Mouse (Mus musculus) liver, embryonic 14.5 days (tissue): ENCODE data around the gene Il17rd. TPM values are rescaled to one million over a fixed set of nuclear protein-coding genes. Genes with fewer than 3 reads are reported as not detected.

Experiments
- ATAC-seq: fragments of 200-750 bp; cut with Nextera tagmentation; 2 replicates; pipeline ENCODE4 v1.8.0; 2017; ENCODE audit warnings: moderate number of reproducible peaks, mild to moderate bottlenecking, moderate library complexity; ENCODE audit not compliant: insufficient read depth
- DNase-seq, 3 experiments: peaks; one replicate each; pipeline ENCODE4 v3.0.0-alpha.2; 2012 to 2013; ENCODE audit warnings: low read depth in 3 of 3, low spot score in 3 of 3
- H3K27ac ChIP-seq: fragments of 300-500 bp; sonication (generic); 2 replicates; pipeline ENCODE4 v1.5.1; 2014; ENCODE audit warnings: moderate library complexity, mild to moderate bottlenecking, control low read depth, inconsistent platforms
- H3K27me3 ChIP-seq: fragments of 300-500 bp; sonication (generic); 2 replicates; pipeline ENCODE4 v1.6.1; 2014; ENCODE audit warnings: mild to moderate bottlenecking, low read length, moderate library complexity; ENCODE audit not compliant: control insufficient read depth, insufficient read depth
- H3K36me3 ChIP-seq: fragments of 300-500 bp; sonication (generic); replicated peaks from 2 replicates; pipeline ENCODE4 v1.6.1; 2014; ENCODE audit warnings: low read depth; ENCODE audit not compliant: control insufficient read depth, insufficient read depth
- H3K4me1 ChIP-seq, 2 experiments: fragments of 200-500 bp in 1 of 2; fragments of 300-500 bp in 1 of 2; sonication (generic) in 1 of 2; replicated peaks; 2 replicates each; pipeline ENCODE4 v1.6.1; 2012 to 2014; ENCODE audit warnings: antibody characterized with exemption in 1 of 2, inconsistent platforms in 1 of 2, low read length in 1 of 2; ENCODE audit not compliant: control insufficient read depth in 2 of 2, insufficient read depth in 2 of 2
- H3K4me2 ChIP-seq: fragments of 300-500 bp; sonication (generic); 2 replicates; pipeline ENCODE4 v1.6.1; 2014; ENCODE audit warnings: low read depth, mild to moderate bottlenecking, control low read depth, moderate library complexity
- H3K4me3 ChIP-seq, 2 experiments: fragments of 200-500 bp in 1 of 2; fragments of 300-500 bp in 1 of 2; sonication (generic) in 1 of 2; 2 replicates each; pipeline ENCODE4 v1.5.1; 2012 to 2014; ENCODE audit warnings: low read depth in 2 of 2, low read length in 2 of 2, mild to moderate bottlenecking in 2 of 2, control low read depth in 1 of 2, inconsistent platforms in 1 of 2, moderate library complexity in 1 of 2; ENCODE audit not compliant: insufficient read depth in 1 of 2
- H3K9ac ChIP-seq: fragments of 300-500 bp; sonication (generic); replicated peaks from 2 replicates; pipeline ENCODE4 v1.6.1; 2014; ENCODE audit warnings: mild to moderate bottlenecking, control low read depth, moderate library complexity
- H3K9me3 ChIP-seq: fragments of 300-500 bp; sonication (generic); 2 replicates; pipeline ENCODE4 v1.6.1; 2016; ENCODE audit warnings: low read length, mixed read lengths; ENCODE audit not compliant: control insufficient read depth
- CTCF ChIP-seq: IDR thresholded peaks from 2 replicates; pipeline ENCODE4 v1.5.1; 2016; ENCODE audit warnings: antibody characterized with exemption, low read depth, control low read depth
- EP300 ChIP-seq: IDR thresholded peaks from 2 replicates; pipeline ENCODE4 v1.6.1; 2016; ENCODE audit warnings: antibody characterized with exemption, low read depth
- WGBS: fragments of 180-500 bp; shearing (Covaris S2); extraction: QIAGEN DNeasy Blood & Tissue Kit; methylation state at CpG from one replicate; pipeline ENCODE4 v1.1.7; 2014; ENCODE audit not compliant: insufficient replicate concordance; 5-methylcytosine and 5-hydroxymethylcytosine counted together
- polyA plus RNA-seq, 2 experiments: library from polyadenylated mRNA; depleted of rRNA in 1 of 2; stranded (reverse) in 1 of 2; unstranded in 1 of 2; fragments of >200 nt; fragmentation: Nextera tagmentation in 1 of 2; extraction: Ambion mirVana in 1 of 2; gene quantifications; 2 replicates each; pipeline versions ENCODE4 v1.2.1 to v1.2.3; 2012 to 2014

The Il17rd gene
- polyA plus RNA-seq, 2 experiments, result 0.03 to 0.09 TPM

DNA sequence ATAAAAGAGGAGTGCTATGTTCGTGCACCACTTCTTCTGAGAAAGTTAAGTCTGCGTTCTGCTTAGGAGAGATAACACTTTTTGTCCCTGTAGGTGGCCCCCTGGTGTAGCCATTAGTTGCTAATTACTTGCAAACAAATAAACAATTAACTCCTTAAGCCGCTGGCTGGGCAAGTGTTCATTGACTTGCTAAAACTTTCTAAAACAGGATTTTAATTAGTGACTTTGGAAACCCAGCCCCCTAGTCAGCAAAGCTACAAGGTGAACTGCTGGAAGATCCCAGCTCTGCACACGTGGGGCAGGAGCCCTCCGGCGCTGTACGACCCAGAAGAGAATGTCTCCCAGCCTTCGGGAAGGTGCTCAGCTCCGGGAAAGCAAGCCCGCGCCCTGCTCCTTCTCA is 38.4 kb upstream of the Il17rd start:
- peak overlapping the region; percentile 65 for H3K4me2 ChIP-seq
- H3K4me3 ChIP-seq, result peak overlapping the region; percentile 60 to 63
- no peaks in the 10 kb centered on the region for H3K36me3 ChIP-seq
- TF ChIP-seq EP300 (peak; percentile 64), CTCF (peak; percentile 8; the same call in 1 of the 2 replicates)
- peak in 1 of 3 experiments; percentile 64 for DNase-seq
- H3K27ac ChIP-seq, result peak overlapping the region; percentile 4
- WGBS, result 4% methylated on average over 11 of the region's 11 CpGs
- no peaks in the 10 kb centered on the region for H3K9me3 ChIP-seq
- peaks cover 0 to 12% of the 10 kb centered on the region in 2 experiments; a peak in 3 of 4 replicates for H3K4me1 ChIP-seq
- peak overlapping the region; percentile 76 for H3K9ac ChIP-seq
- ATAC-seq, result peak; percentile 84
- no peaks in the 10 kb centered on the region for H3K27me3 ChIP-seq

DNA sequence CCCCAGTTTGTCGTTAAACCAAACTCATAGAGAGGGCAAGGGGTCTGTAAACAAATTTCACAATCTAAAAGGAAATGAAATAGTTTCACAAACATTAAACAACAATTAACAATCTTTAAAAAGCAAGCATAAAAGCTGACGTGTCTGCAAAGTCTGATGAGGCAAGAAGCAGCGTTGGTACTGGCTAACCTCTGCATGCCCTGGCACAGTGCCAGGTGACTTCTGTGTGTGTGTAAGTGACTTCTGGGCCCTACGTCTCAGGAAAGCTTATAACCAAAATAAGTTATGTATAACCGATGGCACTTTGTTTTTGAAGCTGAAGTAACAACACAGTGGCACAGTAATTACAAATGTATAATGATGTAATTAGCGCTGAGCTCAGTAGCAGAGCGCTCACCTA is 33.8 kb upstream of the Il17rd start:
- H3K4me2 ChIP-seq, result no peak overlapping the region
- H3K4me1 ChIP-seq, result peaks cover 0 to 9% of the 10 kb centered on the region in 2 experiments; a peak in 3 of 4 replicates
- DNase-seq, result no peak
- no peak overlapping the region for H3K9ac ChIP-seq
- no peak overlapping the region for H3K27ac ChIP-seq
- no peaks in the 10 kb centered on the region for H3K9me3 ChIP-seq
- H3K4me3 ChIP-seq, result no peak overlapping the region
- no peaks in the 10 kb centered on the region for H3K27me3 ChIP-seq
- WGBS, result 70% methylated on average over 7 of the region's 7 CpGs
- no peak for ATAC-seq
- TF ChIP-seq EP300 (no peak), CTCF (no peak)
- H3K36me3 ChIP-seq, result no peaks in the 10 kb centered on the region

DNA sequence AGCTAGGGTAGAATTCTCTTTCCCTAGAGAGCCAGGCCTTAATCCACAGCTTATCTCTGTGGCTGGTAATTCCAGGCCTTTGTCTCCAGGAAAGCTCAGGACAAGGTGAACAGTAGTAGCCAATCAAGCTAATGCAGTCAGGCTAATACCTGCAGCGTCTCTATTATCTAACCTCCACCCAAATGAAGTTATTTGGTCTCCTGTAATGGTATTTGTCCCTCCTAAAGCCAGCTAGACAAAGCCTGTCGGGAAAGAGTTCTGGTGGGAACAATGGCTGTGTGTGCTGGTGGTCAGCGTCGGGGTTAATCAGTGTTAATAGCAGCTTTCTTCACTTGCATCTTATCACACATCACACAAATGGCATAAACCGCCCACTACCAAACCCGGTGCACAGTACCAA is 32.8 kb upstream of the Il17rd start:
- Histone ChIP-seq H3K4me3 (no peak overlapping the region), H3K36me3 (no peaks in the 10 kb centered on the region), H3K4me2 (no peak overlapping the region), H3K9me3 (no peaks in the 10 kb centered on the region), H3K27ac (no peak overlapping the region), H3K4me1 (peaks cover 0 to 6% of the 10 kb centered on the region in 2 experiments; a peak in 2 of 4 replicates), H3K9ac (no peak overlapping the region), H3K27me3 (no peaks in the 10 kb centered on the region)
- ATAC-seq (no peak), DNase-seq (no peak)
- WGBS, result 20% methylated on average over 6 of the region's 6 CpGs
- TF ChIP-seq EP300 (no peak), CTCF (no peak)

DNA sequence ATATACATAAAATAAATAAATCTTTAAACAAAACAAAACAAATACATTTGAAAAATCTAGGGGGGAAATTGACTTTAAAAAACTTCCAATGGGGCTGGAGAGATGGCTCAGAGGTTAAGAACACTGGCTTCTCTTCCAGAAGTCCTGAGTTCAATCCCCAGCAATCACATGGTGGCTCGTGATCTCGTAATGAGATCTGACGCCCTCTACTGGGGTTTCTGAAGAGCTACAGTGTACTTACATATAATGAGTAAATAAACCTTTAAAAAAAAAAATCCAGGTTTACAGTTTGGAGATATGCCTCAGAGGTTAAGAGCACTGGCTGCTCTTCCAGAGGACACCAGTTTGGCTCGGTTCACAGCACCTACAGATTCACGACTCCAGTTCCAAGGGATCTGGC is 27.2 kb upstream of the Il17rd start:
- 68% methylated on average over 5 of the region's 5 CpGs for whole genome bisulfite sequencing
- H3K27me3 ChIP-seq, result no peaks in the 10 kb centered on the region
- H3K27ac ChIP-seq, result no peak overlapping the region
- no peak overlapping the region for H3K4me3 ChIP-seq
- no peaks in the 10 kb centered on the region for H3K36me3 ChIP-seq
- no peak overlapping the region for H3K9ac ChIP-seq
- ATAC-seq (no peak), DNase-seq (no peak)
- H3K4me1 ChIP-seq, result peaks cover 0 to 3% of the 10 kb centered on the region in 2 experiments; a peak in 1 of 4 replicates
- H3K4me2 ChIP-seq, result no peak overlapping the region
- H3K9me3 ChIP-seq, result no peaks in the 10 kb centered on the region
- TF ChIP-seq EP300, result no peak
- TF ChIP-seq CTCF, result peak; percentile 18; the same call in 1 of the 2 replicates

DNA sequence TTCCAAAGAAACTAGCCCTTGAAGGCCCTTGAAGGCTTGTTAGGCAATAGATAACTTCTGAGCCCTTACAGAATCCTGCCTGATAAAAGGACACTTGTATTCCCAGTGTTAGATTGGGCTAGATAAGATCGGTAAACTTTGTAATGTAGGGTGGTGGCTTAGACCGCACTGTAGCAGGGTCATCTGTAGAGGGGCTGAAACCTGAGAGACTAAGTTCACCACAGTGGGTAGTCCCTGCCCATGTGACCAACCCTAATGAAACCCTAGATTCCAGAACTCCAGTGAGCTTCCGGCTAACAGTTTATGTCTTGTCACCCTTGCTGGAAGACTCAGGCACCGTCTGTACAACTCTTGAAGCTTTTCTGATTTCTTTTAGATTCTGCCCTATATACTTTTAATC is 25.1 kb upstream of the Il17rd start:
- DNase-seq, result no peak
- Histone ChIP-seq H3K4me1 (0 out of 4 replicates have a peak, but pooled peaks cover 0 to 3% of the 10 kb centered on the region in 2 experiments), H3K27ac (no peak overlapping the region), H3K36me3 (no peaks in the 10 kb centered on the region), H3K9ac (no peak overlapping the region), H3K4me2 (no peak overlapping the region), H3K4me3 (no peak overlapping the region), H3K9me3 (no peaks in the 10 kb centered on the region), H3K27me3 (no peaks in the 10 kb centered on the region)
- TF ChIP-seq CTCF, result no peak
- TF ChIP-seq EP300, result no peak
- WGBS, result 48% methylated on average over 4 of the region's 4 CpGs
- 0 out of 2 replicates have a peak, but pooled peaks have one; percentile 21 for ATAC-seq
